Mouse (Mus musculus) testis, adult 2 months (tissue): ENCODE data around the gene E2f2. TPM values are rescaled to one million over a fixed set of nuclear protein-coding genes. Genes with fewer than 3 reads are reported as not detected.

Source experiments
- H3K27ac ChIP-seq: fragments of 200-500 bp; 2 replicates; pipeline ENCODE4 v1.5.1; 2012; ENCODE audit warnings: low read depth, low read length; ENCODE audit not compliant: control insufficient read depth, insufficient read depth
- H3K27me3 ChIP-seq: fragments of 200-500 bp; 2 replicates; pipeline ENCODE4 v1.6.1; 2012; ENCODE audit warnings: mild to moderate bottlenecking, low read length, moderate library complexity; ENCODE audit not compliant: control insufficient read depth, insufficient read depth
- H3K36me3 ChIP-seq: fragments of 200-500 bp; 2 replicates; pipeline ENCODE4 v1.6.1; 2012; ENCODE audit warnings: mild to moderate bottlenecking, low read length; ENCODE audit not compliant: control insufficient read depth, insufficient read depth
- H3K4me1 ChIP-seq: fragments of 200-500 bp; 2 replicates; pipeline ENCODE4 v1.6.1; 2012; ENCODE audit warnings: low read length; ENCODE audit not compliant: control insufficient read depth, insufficient read depth
- H3K4me3 ChIP-seq: fragments of 200-500 bp; 2 replicates; pipeline ENCODE4 v1.5.1; 2012; ENCODE audit warnings: low read depth, mild to moderate bottlenecking, low read length, moderate library complexity, mixed read lengths; ENCODE audit not compliant: control insufficient read depth
- CTCF ChIP-seq: fragments of 200-500 bp; IDR thresholded peaks from 2 replicates; pipeline ENCODE4 v1.5.1; 2012; ENCODE audit warnings: low read depth, mild to moderate bottlenecking, inconsistent platforms, low read length, moderate library complexity; ENCODE audit not compliant: control insufficient read depth, insufficient read depth, insufficient replicate concordance
- POLR2A ChIP-seq: fragments of 200-500 bp; IDR thresholded peaks from 2 replicates; pipeline ENCODE4 v1.6.1; 2012; ENCODE audit warnings: low read depth, mild to moderate bottlenecking, inconsistent platforms, low read length, moderate library complexity; ENCODE audit not compliant: control insufficient read depth
- polyA plus RNA-seq: library from polyadenylated mRNA; depleted of rRNA; stranded (reverse); fragments of >200 nt; gene quantifications from 2 replicates; pipeline ENCODE4 v1.2.3, GENCODE M21; 2012

E2f2 gene
- polyA plus RNA-seq, 1 experiment = 1.0 TPM

- Histone ChIP-seq H3K27ac (no peak overlapping the region), H3K4me3 (no peak overlapping the region), H3K27me3 (no peaks in the 10 kb centered on the region), H3K36me3 (no peaks in the 10 kb centered on the region), H3K4me1 (no peaks in the 10 kb centered on the region)
- TF ChIP-seq POLR2A (no peak), CTCF (no peak)
Observed at GRCm38 (mm10) chr4:136186315-136186714, 14.1 kb downstream of the E2f2 start.

GRCm38 (mm10) chr4:136186739-136187472 lies 14.7 kb downstream of the E2f2 start:
- H3K4me3 ChIP-seq = peak overlapping the region; percentile 8; the same call in 1 of the 2 replicates
- TF ChIP-seq CTCF (no peak), POLR2A (no peak)
- H3K36me3 ChIP-seq = no peaks in the 10 kb centered on the region
- H3K4me1 ChIP-seq = no peaks in the 10 kb centered on the region
- no peaks in the 10 kb centered on the region for H3K27me3 ChIP-seq
- H3K27ac ChIP-seq = no peak overlapping the region

GRCm38 (mm10) chr4:136188973-136189737 lies 17.0 kb downstream of the E2f2 start:
- Histone ChIP-seq H3K27me3 (no peaks in the 10 kb centered on the region), H3K4me3 (no peak overlapping the region), H3K27ac (no peak overlapping the region), H3K36me3 (no peaks in the 10 kb centered on the region), H3K4me1 (no peaks in the 10 kb centered on the region)
- no peak for TF ChIP-seq POLR2A
- no peak for TF ChIP-seq CTCF

- Histone ChIP-seq H3K4me1 (no peaks in the 10 kb centered on the region), H3K4me3 (no peak overlapping the region), H3K27ac (no peak overlapping the region), H3K27me3 (no peaks in the 10 kb centered on the region), H3K36me3 (no peaks in the 10 kb centered on the region)
- TF ChIP-seq POLR2A (no peak), CTCF (no peak)
Observed at GRCm38 (mm10) chr4:136189912-136190311, 17.7 kb downstream of the E2f2 start.

- TF ChIP-seq CTCF = no peak
- TF ChIP-seq POLR2A = no peak
- H3K36me3 ChIP-seq = no peaks in the 10 kb centered on the region
- no peak overlapping the region for H3K27ac ChIP-seq
- H3K4me3 ChIP-seq = no peak overlapping the region
- H3K4me1 ChIP-seq = no peaks in the 10 kb centered on the region
- H3K27me3 ChIP-seq = no peaks in the 10 kb centered on the region
Observed at GRCm38 (mm10) chr4:136193571-136193970, 21.4 kb downstream of the E2f2 start.

- Histone ChIP-seq H3K36me3 (no peaks in the 10 kb centered on the region), H3K27ac (no peak overlapping the region)
Observed at GRCm38 (mm10) chr4:136195029-136195428, 22.8 kb downstream of the E2f2 start.

GRCm38 (mm10) chr4:136195629-136196028 lies 23.4 kb downstream of the E2f2 start:
- Histone ChIP-seq H3K27me3 (no peaks in the 10 kb centered on the region), H3K4me3 (no peak overlapping the region), H3K4me1 (no peaks in the 10 kb centered on the region), H3K27ac (no peak overlapping the region), H3K36me3 (no peaks in the 10 kb centered on the region)
- no peak for TF ChIP-seq POLR2A
- no peak for TF ChIP-seq CTCF

More at GRCm38 (mm10) chr4:136195029-136195428, 22.8 kb downstream of the E2f2 start:
- TF ChIP-seq CTCF (no peak), POLR2A (no peak)
- no peaks in the 10 kb centered on the region for H3K27me3 ChIP-seq
- H3K4me1 ChIP-seq = no peaks in the 10 kb centered on the region
- H3K4me3 ChIP-seq = no peak overlapping the region

GRCm38 (mm10) chr4:136196201-136196600 lies 24.0 kb downstream of the E2f2 start:
- no peaks in the 10 kb centered on the region for H3K27me3 ChIP-seq
- TF ChIP-seq CTCF (no peak), POLR2A (no peak)
- no peak overlapping the region for H3K27ac ChIP-seq
- H3K4me1 ChIP-seq = no peaks in the 10 kb centered on the region
- no peak overlapping the region for H3K4me3 ChIP-seq
- H3K36me3 ChIP-seq = no peaks in the 10 kb centered on the region
